Mouse (Mus musculus): ENCODE results near the gene Col17a1. TPM values are rescaled to one million over a fixed set of nuclear protein-coding genes. Genes with fewer than 3 reads are reported as not detected.

Gene Col17a1
- polyA plus RNA-seq, 1 experiment = 0.27 TPM

DNA sequence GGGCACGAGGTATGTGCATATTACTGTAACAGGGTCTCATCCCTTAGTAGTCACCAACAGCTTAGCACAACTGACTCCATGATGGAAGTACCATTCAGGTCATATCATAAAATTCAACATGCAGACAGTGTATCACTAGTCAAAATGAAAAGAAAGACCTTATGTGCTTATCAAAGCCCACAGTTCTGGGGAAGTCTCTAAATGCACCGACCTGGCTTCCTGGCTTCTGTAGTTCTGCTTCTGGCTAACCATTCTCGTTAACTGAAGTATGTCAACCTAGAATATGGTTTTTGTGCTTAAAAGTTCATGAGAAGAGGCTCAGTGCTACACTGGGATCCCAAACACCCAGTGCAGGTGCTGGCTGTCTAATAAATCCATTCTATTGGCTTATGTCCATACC is 27.3 kb upstream of the Col17a1 start:
- H3K27me3 ChIP-seq (replicated peaks; ENCODE audit: control insufficient read depth, insufficient read depth, low read length) = no peaks in the 10 kb centered on the region; the same call in 1 of the 2 replicates

DNA sequence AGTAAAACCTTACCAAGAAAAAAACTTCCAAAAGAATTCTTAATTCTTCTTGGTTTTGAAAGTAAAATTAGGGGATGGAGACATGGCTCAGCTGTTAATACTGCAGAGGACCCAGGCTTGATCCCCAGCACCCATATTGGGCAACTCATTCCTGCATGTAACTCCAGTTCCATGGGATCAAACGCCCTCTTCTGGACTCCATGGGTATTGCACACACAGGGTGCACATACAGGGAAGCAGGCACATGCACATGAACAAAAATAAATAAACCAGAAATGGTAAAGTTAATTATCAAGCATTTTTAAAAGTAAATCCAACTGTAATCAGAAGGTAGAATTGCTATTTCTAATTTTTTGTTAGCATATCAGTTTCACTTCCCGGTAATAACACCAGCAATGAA is 24.2 kb upstream of the Col17a1 start:
- Histone ChIP-seq H3K27ac (ENCODE audit: insufficient read depth, low read depth, low read length) (no peak overlapping the region), H3K4me1 (ENCODE audit: control insufficient read depth, insufficient read depth, low read length) (no peaks in the 10 kb centered on the region), H3K27me3 (replicated peaks; ENCODE audit: control insufficient read depth, insufficient read depth, low read length) (no peaks in the 10 kb centered on the region), H3K36me3 (ENCODE audit: control insufficient read depth, insufficient read depth, low read length) (no peaks in the 10 kb centered on the region), H3K4me3 (ENCODE audit: insufficient read depth, low read depth, low read length) (no peak overlapping the region)
- TF ChIP-seq CTCF (conservative IDR thresholded peaks at IDR 0.05; ENCODE audit: insufficient read depth, insufficient read length, low read depth, low read length) = no peak
- no peak for TF ChIP-seq POLR2A (IDR thresholded peaks at IDR 0.05; ENCODE audit: low read depth, low read length)
- DNase-seq = no peak
- WGBS = 63% methylated on average over 2 of the region's 2 CpGs

More for the DNA sequence above, 27.3 kb upstream of the Col17a1 start:
- Histone ChIP-seq H3K27ac (ENCODE audit: insufficient read depth, low read depth, low read length) (no peak overlapping the region), H3K36me3 (ENCODE audit: control insufficient read depth, insufficient read depth, low read length) (no peaks in the 10 kb centered on the region), H3K4me1 (ENCODE audit: control insufficient read depth, insufficient read depth, low read length) (no peaks in the 10 kb centered on the region), H3K4me3 (ENCODE audit: insufficient read depth, low read depth, low read length) (no peak overlapping the region)
- 88% methylated on average over 3 of the region's 3 CpGs for WGBS
- no peak for DNase-seq
- TF ChIP-seq CTCF (conservative IDR thresholded peaks at IDR 0.05; ENCODE audit: insufficient read depth, insufficient read length, low read depth, low read length) = no peak
- TF ChIP-seq POLR2A (IDR thresholded peaks at IDR 0.05; ENCODE audit: low read depth, low read length) = no peak

DNA sequence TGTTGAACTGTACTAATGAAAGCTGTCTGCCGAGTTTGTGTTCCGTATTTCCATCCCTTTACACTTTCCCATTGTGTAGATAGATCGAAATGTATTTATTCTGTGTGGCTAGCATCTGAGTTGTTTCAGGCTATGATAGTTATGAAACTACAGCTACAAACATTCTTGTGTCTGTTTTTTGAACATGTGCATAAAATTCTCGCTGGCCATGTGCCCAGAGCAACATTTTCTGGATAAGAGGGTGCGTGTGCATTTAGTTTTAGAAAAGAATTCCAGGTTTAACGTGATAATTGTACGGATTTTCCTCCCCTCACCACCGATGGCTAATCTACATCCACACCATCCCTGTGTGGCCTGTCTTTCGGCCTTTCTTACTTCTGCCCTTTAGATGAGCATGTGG is 21.6 kb upstream of the Col17a1 start:
- H3K4me1 ChIP-seq (ENCODE audit: control insufficient read depth, insufficient read depth, low read length) = no peaks in the 10 kb centered on the region
- no peaks in the 10 kb centered on the region for H3K36me3 ChIP-seq (ENCODE audit: control insufficient read depth, insufficient read depth, low read length)
- no peak overlapping the region for H3K4me3 ChIP-seq (ENCODE audit: insufficient read depth, low read depth, low read length)
- H3K27me3 ChIP-seq (replicated peaks; ENCODE audit: control insufficient read depth, insufficient read depth, low read length) = no peaks in the 10 kb centered on the region
- DNase-seq = no peak
- TF ChIP-seq CTCF (conservative IDR thresholded peaks at IDR 0.05; ENCODE audit: insufficient read depth, insufficient read length, low read depth, low read length) (no peak), POLR2A (IDR thresholded peaks at IDR 0.05; ENCODE audit: low read depth, low read length) (no peak)
- no peak overlapping the region for H3K27ac ChIP-seq (ENCODE audit: insufficient read depth, low read depth, low read length)
- WGBS = 77% methylated on average over 9 of the region's 9 CpGs

DNA sequence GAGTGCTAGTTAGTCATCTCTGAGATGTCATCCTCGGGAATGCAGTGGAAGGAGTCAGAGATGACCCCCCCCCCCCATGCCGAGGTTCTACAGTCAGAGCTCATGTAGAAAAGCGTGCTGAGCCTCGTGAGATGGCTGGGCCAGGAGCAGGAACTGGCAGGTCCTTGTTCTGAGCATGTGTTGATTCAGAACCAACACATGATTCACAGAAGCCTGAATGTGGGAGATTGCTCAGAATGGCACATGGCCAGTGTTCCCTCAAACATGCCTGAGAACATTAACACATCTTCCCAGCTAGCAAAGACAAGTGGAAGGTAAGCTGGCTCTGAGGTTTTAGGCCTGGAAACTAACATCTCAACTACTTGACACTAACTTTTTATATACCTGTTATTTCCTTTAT is 18.5 kb upstream of the Col17a1 start:
- DNase-seq = no peak
- no peak overlapping the region for H3K4me3 ChIP-seq (ENCODE audit: insufficient read depth, low read depth, low read length)
- no peaks in the 10 kb centered on the region for H3K36me3 ChIP-seq (ENCODE audit: control insufficient read depth, insufficient read depth, low read length)
- no peaks in the 10 kb centered on the region for H3K27me3 ChIP-seq (replicated peaks; ENCODE audit: control insufficient read depth, insufficient read depth, low read length)
- H3K27ac ChIP-seq (ENCODE audit: insufficient read depth, low read depth, low read length) = no peak overlapping the region
- WGBS = 80% methylated on average over 4 of the region's 4 CpGs
- H3K4me1 ChIP-seq (ENCODE audit: control insufficient read depth, insufficient read depth, low read length) = no peaks in the 10 kb centered on the region
- TF ChIP-seq CTCF (conservative IDR thresholded peaks at IDR 0.05; ENCODE audit: insufficient read depth, insufficient read length, low read depth, low read length) (no peak), POLR2A (IDR thresholded peaks at IDR 0.05; ENCODE audit: low read depth, low read length) (no peak)

DNA sequence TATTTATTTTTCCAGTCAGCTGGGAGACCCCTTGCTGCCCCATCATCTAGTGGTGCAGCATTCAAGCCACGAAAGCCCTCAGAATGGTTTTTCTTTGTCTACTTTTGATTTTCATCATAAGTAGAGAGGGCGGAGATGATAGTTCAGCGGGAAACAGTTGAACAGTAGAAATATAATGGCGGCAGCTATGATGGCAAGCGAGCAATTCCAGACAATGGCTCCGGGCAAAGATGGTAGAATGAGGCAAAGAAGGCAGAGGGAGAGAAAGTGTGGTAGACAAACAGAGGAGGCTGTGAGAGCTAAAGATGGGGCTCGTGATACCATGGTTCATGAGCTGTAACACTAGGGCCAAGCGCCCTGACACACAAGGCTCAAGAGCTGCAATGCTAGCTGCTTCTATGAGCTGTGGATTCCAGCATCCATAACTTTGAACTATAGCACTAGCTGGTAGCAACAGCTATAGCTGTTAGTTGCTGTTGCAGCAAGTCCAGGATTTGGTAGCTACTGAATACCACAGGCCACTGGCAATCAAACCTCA is 13.9 kb upstream of the Col17a1 start:
- Histone ChIP-seq H3K36me3 (ENCODE audit: control insufficient read depth, insufficient read depth, low read length) (no peaks in the 10 kb centered on the region), H3K4me3 (ENCODE audit: insufficient read depth, low read depth, low read length) (no peak overlapping the region), H3K27ac (ENCODE audit: insufficient read depth, low read depth, low read length) (no peak overlapping the region), H3K4me1 (ENCODE audit: control insufficient read depth, insufficient read depth, low read length) (no peaks in the 10 kb centered on the region), H3K27me3 (replicated peaks; ENCODE audit: control insufficient read depth, insufficient read depth, low read length) (no peaks in the 10 kb centered on the region)
- TF ChIP-seq CTCF (conservative IDR thresholded peaks at IDR 0.05; ENCODE audit: insufficient read depth, insufficient read length, low read depth, low read length) (no peak), POLR2A (IDR thresholded peaks at IDR 0.05; ENCODE audit: low read depth, low read length) (no peak)
- no peak for DNase-seq
- WGBS = 92% methylated on average over 8 of the region's 8 CpGs

DNA sequence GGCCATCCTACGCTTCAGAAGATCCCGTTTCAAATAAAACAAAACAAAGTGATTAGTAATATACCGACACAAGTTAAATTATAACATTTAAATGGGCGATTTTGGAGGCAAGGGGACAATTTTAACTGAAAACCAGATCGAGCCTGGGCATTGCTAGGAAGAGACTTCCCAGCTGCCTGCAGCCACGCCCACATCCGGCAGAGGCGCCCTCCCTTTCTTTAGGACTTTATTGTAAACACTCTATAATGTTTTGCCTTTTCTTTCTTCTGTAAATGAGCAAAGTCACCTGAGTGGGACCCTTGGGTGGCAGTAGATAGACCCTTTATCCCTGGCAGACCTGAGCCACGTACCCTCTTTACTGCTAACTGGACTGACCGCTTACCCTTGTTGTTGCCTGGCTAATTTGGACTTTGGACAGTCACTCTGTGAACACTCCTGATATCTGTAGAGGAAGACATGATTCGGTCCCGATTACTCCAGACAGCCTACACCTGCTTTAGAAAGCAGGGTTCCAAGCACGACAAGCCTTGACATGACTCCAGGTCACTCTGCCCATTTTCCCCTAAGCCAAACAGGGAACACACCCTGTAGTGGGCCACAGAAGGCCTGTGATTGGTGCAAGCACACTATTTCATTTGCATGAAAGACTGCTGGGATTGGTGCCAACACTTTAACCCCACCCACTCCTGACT is 13.3 kb upstream of the Col17a1 start:
- Histone ChIP-seq H3K27ac (ENCODE audit: insufficient read depth, low read depth, low read length) (no peak overlapping the region), H3K4me3 (ENCODE audit: insufficient read depth, low read depth, low read length) (no peak overlapping the region), H3K4me1 (ENCODE audit: control insufficient read depth, insufficient read depth, low read length) (no peaks in the 10 kb centered on the region), H3K27me3 (replicated peaks; ENCODE audit: control insufficient read depth, insufficient read depth, low read length) (no peaks in the 10 kb centered on the region), H3K36me3 (ENCODE audit: control insufficient read depth, insufficient read depth, low read length) (no peaks in the 10 kb centered on the region)
- DNase-seq = no peak
- WGBS = 66% methylated on average over 13 of the region's 13 CpGs
- no peak for TF ChIP-seq CTCF (conservative IDR thresholded peaks at IDR 0.05; ENCODE audit: insufficient read depth, insufficient read length, low read depth, low read length)
- TF ChIP-seq POLR2A (IDR thresholded peaks at IDR 0.05; ENCODE audit: low read depth, low read length) = no peak

DNA sequence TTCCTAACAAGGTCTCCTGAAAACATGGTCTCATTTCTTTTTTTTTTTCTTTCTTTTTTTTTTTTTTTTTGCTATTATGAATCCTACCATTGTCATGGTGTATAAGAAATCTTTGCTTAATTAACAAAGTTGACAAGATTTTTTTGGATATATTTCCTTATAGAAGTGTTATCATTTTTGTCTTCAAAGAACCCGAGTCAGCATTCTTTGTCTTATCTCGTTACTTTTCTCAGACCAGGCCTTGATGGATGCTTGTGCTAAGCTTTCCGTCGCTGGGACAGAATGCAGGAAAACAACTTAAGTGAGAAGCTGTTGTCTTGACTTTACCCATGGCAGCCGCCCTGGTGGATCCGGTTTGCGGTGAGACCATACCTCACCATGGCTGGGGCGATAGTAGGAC is 8.6 kb upstream of the Col17a1 start:
- TF ChIP-seq POLR2A (IDR thresholded peaks at IDR 0.05; ENCODE audit: low read depth, low read length) = no peak
- 92% methylated on average over 8 of the region's 8 CpGs for WGBS
- H3K36me3 ChIP-seq (ENCODE audit: control insufficient read depth, insufficient read depth, low read length) = no peaks in the 10 kb centered on the region

More for the DNA sequence above, 8.6 kb upstream of the Col17a1 start:
- Histone ChIP-seq H3K27me3 (replicated peaks; ENCODE audit: control insufficient read depth, insufficient read depth, low read length) (no peaks in the 10 kb centered on the region), H3K4me1 (ENCODE audit: control insufficient read depth, insufficient read depth, low read length) (no peaks in the 10 kb centered on the region), H3K27ac (ENCODE audit: insufficient read depth, low read depth, low read length) (no peak overlapping the region), H3K4me3 (ENCODE audit: insufficient read depth, low read depth, low read length) (no peak overlapping the region)
- DNase-seq = no peak
